8 mouse cellular contexts compared by ENCODE assay signal in the genomic region with DNA sequence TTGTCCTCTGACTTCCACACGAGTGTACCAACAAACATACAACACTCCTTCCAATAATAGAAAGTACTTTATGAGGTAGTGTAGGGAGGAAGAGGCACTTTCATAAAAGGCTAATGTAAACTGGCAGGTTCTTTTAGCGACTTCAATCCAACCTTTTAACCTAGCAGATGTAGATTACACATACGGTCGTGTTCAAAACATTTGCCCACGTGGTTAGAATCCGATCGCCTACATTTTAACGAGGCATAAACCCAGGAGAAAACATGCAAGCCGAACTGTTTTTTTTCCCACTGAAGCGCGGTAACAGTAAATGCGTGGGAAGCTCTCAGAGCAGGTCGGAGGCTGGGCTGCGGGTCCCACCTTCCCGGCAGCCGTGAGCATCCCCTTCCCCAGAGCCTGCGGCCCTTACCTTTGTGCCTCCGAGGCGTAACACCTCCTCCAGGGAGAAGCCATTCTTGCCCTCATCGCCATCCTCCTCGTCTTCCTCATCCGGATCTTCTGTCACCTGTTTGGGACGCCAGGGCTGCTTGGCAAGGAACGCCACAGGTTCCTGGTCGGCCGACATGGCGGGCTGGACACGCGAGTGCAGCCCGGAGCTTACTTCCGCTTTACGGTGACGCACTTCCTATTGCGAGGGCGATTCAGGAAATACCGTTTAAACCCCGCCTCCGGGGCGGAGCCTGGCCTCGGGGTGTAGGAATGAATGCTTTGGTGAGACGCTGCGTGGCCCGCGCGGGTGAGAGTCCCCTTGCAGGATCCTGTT. TPM values are rescaled to one million over a fixed set of nuclear protein-coding genes. Genes with fewer than 3 reads are reported as not detected.
DNase-seq lines count a peak whose midpoint lies in the region; ATAC-seq and TF ChIP-seq lines count a peak whose summit lies in the region.

A gene (minus strand): TSS at position 601 of the 763 bp plus-strand sequence.
A gene (plus strand): TSS at position 671 of the 763 bp plus-strand sequence.

- H3K9ac ChIP-seq in heart, embryonic 11.5 days (ENCODE audit: low read depth, low read length), result peak within 1 kb of the TSS; percentile 84
- peak within 1 kb of the TSS; percentile 83 for H3K9ac ChIP-seq in kidney, embryonic 16.5 days (replicated peaks; ENCODE audit: low read length)
- H3K9ac ChIP-seq in liver, adult 2 months (ENCODE audit: low read depth, low read length), result peak within 1 kb of the TSS; percentile 75

- peaks cover 9% of the 10 kb centered on the region; the same call in 1 of the 2 replicates for H3K79me2 ChIP-seq in liver, adult 2 months (ENCODE audit: control insufficient read depth, insufficient read depth, low read length)
- H3K79me2 ChIP-seq in myocyte (ENCODE audit: control insufficient read depth, insufficient read depth), result peaks cover 30% of the 10 kb centered on the region

- ATAC-seq in erythroblast, adult 5-6 weeks (replicated peaks; ENCODE audit: low FRiP score, poor library complexity, severe bottlenecking), result peak; percentile 99
- ATAC-seq in heart, embryonic 11.5 days (replicated peaks; ENCODE audit: insufficient number of reproducible peaks, low FRiP score, low TSS enrichment), result peak; percentile 97
- ATAC-seq in kidney, embryonic 16.5 days (ENCODE audit: low FRiP score, low TSS enrichment), result peak; percentile 99

- H3K27me3 ChIP-seq in heart, embryonic 11.5 days (ENCODE audit: control insufficient read depth, insufficient read depth, low read length), result no peaks in the 10 kb centered on the region
- no peaks in the 10 kb centered on the region for H3K27me3 ChIP-seq in kidney, embryonic 16.5 days (ENCODE audit: insufficient read depth, low read length)
- no peaks in the 10 kb centered on the region for H3K27me3 ChIP-seq in liver, adult 2 months (ENCODE audit: control insufficient read depth, insufficient read depth, low read length)
- H3K27me3 ChIP-seq in myocyte (ENCODE audit: control insufficient read depth, insufficient read depth, insufficient read length), result no peaks in the 10 kb centered on the region
- no peaks in the 10 kb centered on the region for H3K27me3 ChIP-seq in splenic B cell, adult 2 months (ENCODE audit: control insufficient read depth, insufficient read depth, low read length, poor library complexity, severe bottlenecking)

- under 1% methylated on average over 45 of the region's 45 CpGs for WGBS in heart, embryonic 11.5 days (ENCODE audit: insufficient replicate concordance)
- under 1% methylated on average over 45 of the region's 45 CpGs for WGBS in kidney, embryonic 16.5 days
- WGBS in liver, adult 2 months, result under 1% methylated on average over 45 of the region's 45 CpGs

- no peaks in the 10 kb centered on the region for H3K9me3 ChIP-seq in heart, embryonic 11.5 days (replicated peaks; ENCODE audit: control insufficient read depth, low read length)
- H3K9me3 ChIP-seq in kidney, embryonic 16.5 days (ENCODE audit: low read length), result no peaks in the 10 kb centered on the region

- peak within 1 kb of the TSS; percentile 83 for H3K4me2 ChIP-seq in heart, embryonic 11.5 days
- H3K4me2 ChIP-seq in kidney, embryonic 16.5 days (replicated peaks; ENCODE audit: low read depth, low read length), result peak within 1 kb of the TSS; percentile 61
- peak within 1 kb of the TSS; percentile 92 for H3K4me2 ChIP-seq in myocyte (ENCODE audit: low read depth)

- H3ac ChIP-seq in myocyte (ENCODE audit: control insufficient read depth, insufficient read length), result peak within 1 kb of the TSS; percentile 8

- H3K4me1 ChIP-seq in heart, embryonic 11.5 days (ENCODE audit: control insufficient read depth, insufficient read depth, low read length), result peaks cover 4% of the 10 kb centered on the region; the same call in 1 of the 2 replicates
- H3K4me1 ChIP-seq in kidney, embryonic 16.5 days (ENCODE audit: insufficient read depth, low read length), result peaks cover 17% of the 10 kb centered on the region
- H3K4me1 ChIP-seq in liver, adult 2 months (ENCODE audit: control insufficient read depth, insufficient read depth, low read length), result peaks cover 2% of the 10 kb centered on the region

- no peak within 1 kb of the TSS for H3K27ac ChIP-seq in heart, embryonic 11.5 days (ENCODE audit: low read depth, low read length)
- H3K27ac ChIP-seq in kidney, embryonic 16.5 days (ENCODE audit: low read length), result peak within 1 kb of the TSS; percentile 55; the same call in 1 of the 2 replicates
- H3K27ac ChIP-seq in liver, adult 2 months (replicated peaks; ENCODE audit: insufficient read depth, low read depth, low read length), result peak within 1 kb of the TSS; percentile 32

- no peak for TF ChIP-seq CTCF in liver, adult 2 months (IDR thresholded peaks at IDR 0.05; ENCODE audit: low read depth, low read length)

- H3K36me3 ChIP-seq in heart, embryonic 11.5 days (ENCODE audit: control insufficient read depth, insufficient read depth, low read length), result peaks cover 10% of the 10 kb centered on the region
- peaks cover 30% of the 10 kb centered on the region for H3K36me3 ChIP-seq in kidney, embryonic 16.5 days (ENCODE audit: insufficient read depth, low read length)
- H3K36me3 ChIP-seq in liver, adult 2 months (ENCODE audit: control insufficient read depth, insufficient read depth, low read length), result peaks cover 26% of the 10 kb centered on the region
- H3K36me3 ChIP-seq in myocyte (ENCODE audit: control insufficient read depth, insufficient read depth), result peaks cover 12% of the 10 kb centered on the region
- peaks cover 13% of the 10 kb centered on the region for H3K36me3 ChIP-seq in splenic B cell, adult 2 months (ENCODE audit: control insufficient read depth, insufficient read depth, low read length, poor library complexity, severe bottlenecking)

- peak; percentile 77 for TF ChIP-seq POLR2A in liver, adult 2 months (IDR thresholded peaks at IDR 0.05; ENCODE audit: extremely low read depth, insufficient read depth, low read length)
- peak; percentile 92 for TF ChIP-seq POLR2A in myocyte (IDR thresholded peaks at IDR 0.05; ENCODE audit: insufficient read length, low read depth)

- DNase-seq in B cell, adult 2 months, result peak; percentile 99 to 100
- DNase-seq in brain, adult 2 months (ENCODE audit: low read depth, low spot score), result peak; percentile 99
- peak; percentile 87 for DNase-seq in liver, adult 2 months (ENCODE audit: extremely low read depth, low read depth, low spot score)
- DNase-seq in splenic B cell, adult 2 months (ENCODE audit: low read depth, low spot score), result peak; percentile 98

- peak within 1 kb of the TSS; percentile 90 for H3K4me3 ChIP-seq in heart, embryonic 11.5 days (ENCODE audit: low read depth, low read length)
- H3K4me3 ChIP-seq in kidney, embryonic 16.5 days (ENCODE audit: low read length), result peak within 1 kb of the TSS; percentile 94
- H3K4me3 ChIP-seq in liver, adult 2 months (ENCODE audit: insufficient read depth, low read depth, low read length), result peak within 1 kb of the TSS; percentile 85
- peak within 1 kb of the TSS; percentile 98 for H3K4me3 ChIP-seq in myocyte

TF ChIP-seq in myocyte, 11 proteins besides CTCF, POLR2A, EP300 and RAD21:
- TF ChIP-seq POLR2AphosphoS2 (IDR thresholded peaks at IDR 0.05; ENCODE audit: insufficient read length, low read depth) (peak; percentile 89), REST (IDR thresholded peaks at IDR 0.05; ENCODE audit: insufficient read depth, insufficient read length) (no peak), MYOD1 (IDR thresholded peaks at IDR 0.05; ENCODE audit: control insufficient read depth in 1 of 3, insufficient read length in 2 of 3, low read depth in 2 of 3) (peak in 1 of 3 experiments; percentile 21), USF1 (IDR thresholded peaks at IDR 0.05; ENCODE audit: low read depth) (peak; percentile 30), MYOG (IDR thresholded peaks at IDR 0.05; ENCODE audit: control insufficient read depth in 1 of 3, insufficient read depth in 1 of 3, insufficient read length in 2 of 3, low read depth in 2 of 3) (peak in 1 of 3 experiments; percentile 59)

RNA-seq across cellular contexts. Expression of the first gene that starts in this region (rescaled TPM):
- total RNA-seq in erythroblast, adult 5-6 weeks (2015; ENCODE audit: low replicate concordance), result 12.9 and 15.0 TPM in 2 replicates
- 19.2 and 29.8 TPM in 2 replicates for total RNA-seq in erythroblast, adult 5-6 weeks (2017; ENCODE audit: low replicate concordance)
- polyA plus RNA-seq in heart, embryonic 11.5 days (2014; fragmentation: Nextera tagmentation; extraction: Ambion mirVana), result 36.0 and 41.3 TPM in 2 replicates
- 46.8 and 56.7 TPM in 2 replicates for polyA plus RNA-seq in kidney, embryonic 16.5 days (2015; fragmentation: Nextera tagmentation; extraction: Ambion mirVana)
- 17.7 and 19.0 TPM in 2 replicates for total RNA-seq in liver, adult 2 months (2014; rRNA removed)
- 3.2 and 4.4 TPM in 2 replicates for polyA plus RNA-seq in liver, adult 2 months (2012; rRNA removed)
- polyA plus RNA-seq in myocyte (2012; fragmentation: generic; extraction: Trizol), result 9.7 TPM

RNA-seq across cellular contexts. Expression of the second gene that starts in this region (rescaled TPM):
- total RNA-seq in erythroblast, adult 5-6 weeks (2015; ENCODE audit: low replicate concordance), result 5.0 and 23.0 TPM in 2 replicates
- 8.4 and 8.7 TPM in 2 replicates for total RNA-seq in erythroblast, adult 5-6 weeks (2017; ENCODE audit: low replicate concordance)
- polyA plus RNA-seq in heart, embryonic 11.5 days (2014; fragmentation: Nextera tagmentation; extraction: Ambion mirVana), result 62.1 and 66.6 TPM in 2 replicates
- 64.4 and 66.3 TPM in 2 replicates for polyA plus RNA-seq in kidney, embryonic 16.5 days (2015; fragmentation: Nextera tagmentation; extraction: Ambion mirVana)
- total RNA-seq in liver, adult 2 months (2014; rRNA removed), result 14.6 and 17.3 TPM in 2 replicates
- 5.5 and 5.7 TPM in 2 replicates for polyA plus RNA-seq in liver, adult 2 months (2012; rRNA removed)
- 17.9 TPM for polyA plus RNA-seq in myocyte (2012; fragmentation: generic; extraction: Trizol)
